Mouse (Mus musculus) G1E (cell line): ENCODE data around the gene N4bp3.

ENCODE experiments used
- CTCF ChIP-seq: IDR thresholded peaks from 2 replicates; pipeline ENCODE4 v1.5.1; 2012; ENCODE audit warnings: low read depth, low read length, inconsistent platforms, mixed read lengths
- GATA1 ChIP-seq: IDR thresholded peaks from 2 replicates; pipeline ENCODE4 v1.6.1; 2012; ENCODE audit warnings: borderline replicate concordance, low read length, inconsistent platforms, mixed read lengths
- GATA2 ChIP-seq: IDR thresholded peaks from 2 replicates; pipeline ENCODE4 v1.6.1; 2012; ENCODE audit warnings: low read depth, low read length, inconsistent platforms, borderline replicate concordance
- POLR2AphosphoS5 ChIP-seq: IDR thresholded peaks from 2 replicates; pipeline ENCODE4 v1.6.1; 2012; ENCODE audit warnings: low read depth, low read length, inconsistent platforms; ENCODE audit not compliant: insufficient replicate concordance
- TAL1 ChIP-seq: conservative IDR thresholded peaks from 2 replicates; pipeline ENCODE4 v1.6.1; 2012; ENCODE audit warnings: low read depth, low read length, inconsistent platforms, mixed read lengths

GRCm38 (mm10) chr11:51636323-51636684 lies 14.3 kb downstream of the N4bp3 start:
- peak; percentile 75 for TF ChIP-seq CTCF
- TF ChIP-seq GATA1: no peak
- TF ChIP-seq TAL1: no peak
- TF ChIP-seq POLR2AphosphoS5: no peak
- TF ChIP-seq GATA2: no peak
